Mouse (Mus musculus): Measurements from ENCODE around the gene Nubp1.

- TF ChIP-seq CTCF (IDR thresholded peaks at IDR 0.05; ENCODE audit: low read depth) (no peak), EP300 (IDR thresholded peaks at IDR 0.05; ENCODE audit: low read depth) (no peak)
Measured at GRCm38 (mm10) chr16:10467391-10468107, 55.8 kb downstream of the Nubp1 start.

All from liver, embryonic 14.5 days (tissue).